Mouse (Mus musculus): Measurements from ENCODE around the gene Tnfsf12. TPM values are rescaled to one million over a fixed set of nuclear protein-coding genes. Genes with fewer than 3 reads are reported as not detected.
"Not testable (repeated sequence)": the region's sequence is repeated elsewhere in the genome, so short reads cannot be mapped to it uniquely, and the experiment has no call there.

Tnfsf12 gene
- 10 to 100 TPM; 15.9 to 17.6 TPM for total RNA-seq (2021)
- long read RNA-seq, experiment 1, transcript Tnfsf12-202 (7 exons, 1,435 nt) = major isoform, 9 of 11 reads
- long read RNA-seq, experiment 1, partial matches to known transcripts = 2 of 11 reads
- long read RNA-seq, experiment 1, other reads (novel, unspliced or antisense) = 0 of 11 reads
- long read RNA-seq, experiment 2, partial matches to known transcripts = 0 of 2 reads
- long read RNA-seq, experiment 2, other reads (novel, unspliced or antisense) = 0 of 2 reads

GRCm38 (mm10) chr11:69695361-69696181 lies at the start of gene Tnfsf12, which contains the start of gene Tnfsfm13:
Gene Tnfsf12, minus strand, starts transcription at chr11:69695849.
Gene Tnfsfm13, minus strand, starts transcription at chr11:69696098.
- peak; percentile 76 for DNase-seq

GRCm38 (mm10) chr11:69731408-69731807 lies 35.8 kb upstream of the Tnfsf12 start:
- DNase-seq = not testable (repeated sequence)

- DNase-seq = peak; percentile 58
Measured at GRCm38 (mm10) chr11:69729063-69729462, 33.4 kb upstream of the Tnfsf12 start.

GRCm38 (mm10) chr11:69725951-69726350 lies 30.3 kb upstream of the Tnfsf12 start:
- no peak for DNase-seq

- no peak for DNase-seq
Measured at GRCm38 (mm10) chr11:69723074-69723473, 27.4 kb upstream of the Tnfsf12 start.

GRCm38 (mm10) chr11:69720852-69721251 lies 25.2 kb upstream of the Tnfsf12 start:
- DNase-seq = no peak

GRCm38 (mm10) chr11:69719423-69719822 lies 23.8 kb upstream of the Tnfsf12 start:
- DNase-seq = no peak

- no peak for DNase-seq
Measured at GRCm38 (mm10) chr11:69718661-69719060, 23.0 kb upstream of the Tnfsf12 start.

- no peak for DNase-seq
Measured at GRCm38 (mm10) chr11:69716953-69717352, 21.3 kb upstream of the Tnfsf12 start.

- DNase-seq = no peak
Measured at GRCm38 (mm10) chr11:69715929-69716328, 20.3 kb upstream of the Tnfsf12 start.

- peak; percentile 43 for DNase-seq
Measured at GRCm38 (mm10) chr11:69715482-69715881, 19.8 kb upstream of the Tnfsf12 start.

- no peak for DNase-seq
Measured at GRCm38 (mm10) chr11:69714636-69715329, 19.1 kb upstream of the Tnfsf12 start.

- no peak for DNase-seq
Measured at GRCm38 (mm10) chr11:69712954-69713672, 17.5 kb upstream of the Tnfsf12 start.

- no peak for DNase-seq
Measured at GRCm38 (mm10) chr11:69711082-69711481, 15.4 kb upstream of the Tnfsf12 start.

GRCm38 (mm10) chr11:69710470-69710869 lies 14.8 kb upstream of the Tnfsf12 start:
- no peak for DNase-seq

GRCm38 (mm10) chr11:69709554-69710446 lies 14.2 kb upstream of the Tnfsf12 start:
- DNase-seq = no peak

GRCm38 (mm10) chr11:69708614-69709265 lies 13.1 kb upstream of the Tnfsf12 start:
- DNase-seq = no peak

- DNase-seq = no peak
Measured at GRCm38 (mm10) chr11:69707873-69708381, 12.3 kb upstream of the Tnfsf12 start.

- DNase-seq = no peak
Measured at GRCm38 (mm10) chr11:69707480-69707847, 11.8 kb upstream of the Tnfsf12 start.

GRCm38 (mm10) chr11:69706775-69707479 lies 11.3 kb upstream of the Tnfsf12 start:
- peak; percentile 80 for DNase-seq
